10 mouse cellular contexts compared by ENCODE assay signal in the genomic region with DNA sequence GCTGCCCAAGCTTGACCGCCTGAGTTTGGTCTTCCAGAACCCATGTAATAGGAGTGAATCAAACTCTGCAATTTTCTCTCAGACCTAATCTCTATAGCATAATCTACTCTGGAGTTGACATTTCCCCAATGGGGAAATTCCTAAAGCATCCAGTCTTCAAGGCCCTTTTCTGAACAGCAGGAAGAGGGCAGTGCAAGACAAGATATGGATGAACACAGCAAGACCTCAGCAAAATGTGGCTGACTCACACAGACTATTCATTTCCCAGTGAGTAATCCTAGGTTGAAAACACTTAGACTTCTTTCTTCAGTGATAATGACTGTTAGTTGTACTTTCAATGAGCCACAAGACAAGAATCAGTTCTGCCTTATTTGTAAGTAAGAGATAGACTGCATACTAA. TPM values are rescaled to one million over a fixed set of nuclear protein-coding genes. Genes with fewer than 3 reads are reported as not detected.
DNase-seq lines count a peak whose midpoint lies in the region; ATAC-seq lines count a peak whose summit lies in the region.
"Had no signal": no experiment of that assay in that cellular context is flagged by ENCODE, and none has a peak within 500 bp of the region (broad histone marks: within the 10 kb centered on the region; RNA-seq: fewer than 3 reads in every experiment).

No protein-coding gene starts in this region.

- H3K4me2 ChIP-seq in embryonic facial prominence, embryonic 11.5 days (ENCODE audit: low read depth, low read length), result no peak overlapping the region
- H3K4me2 ChIP-seq in neural tube, embryonic 14.5 days (ENCODE audit: low read depth, low read length), result no peak overlapping the region
- H3K4me2 ChIP-seq: heart, embryonic 13.5 days had no signal

- 77% methylated on average over 1 of the region's 1 CpGs for WGBS in embryonic facial prominence, embryonic 11.5 days
- 71% methylated on average over 1 of the region's 1 CpGs for WGBS in embryonic facial prominence, embryonic 10.5 days
- 88% methylated on average over 1 of the region's 1 CpGs for WGBS in neural tube, embryonic 14.5 days

- no peak overlapping the region for H3K9ac ChIP-seq in embryonic facial prominence, embryonic 11.5 days (replicated peaks; ENCODE audit: low read length)
- H3K9ac ChIP-seq in neural tube, embryonic 14.5 days (replicated peaks; ENCODE audit: low read depth, low read length), result no peak overlapping the region
- H3K9ac ChIP-seq: heart, embryonic 13.5 days had no signal

- H3K4me1 ChIP-seq in embryonic facial prominence, embryonic 11.5 days (ENCODE audit: control insufficient read depth, insufficient read depth, low read length), result no peaks in the 10 kb centered on the region
- H3K4me1 ChIP-seq in embryonic facial prominence, embryonic 10.5 days, result no peaks in the 10 kb centered on the region
- no peaks in the 10 kb centered on the region for H3K4me1 ChIP-seq in neural tube, embryonic 14.5 days (ENCODE audit: control insufficient read depth, insufficient read depth, low read length)
- H3K4me1 ChIP-seq: heart, embryonic 13.5 days had no signal

- ATAC-seq in embryonic facial prominence, embryonic 11.5 days (replicated peaks; ENCODE audit: insufficient number of reproducible peaks, low FRiP score, low TSS enrichment, low read depth), result no peak
- ATAC-seq in neural tube, embryonic 14.5 days (ENCODE audit: low read depth), result peak; percentile 49; the same call in 1 of the 2 replicates

- DNase-seq in embryonic facial prominence, embryonic 11.5 days (ENCODE audit: low spot score), result peak; percentile 4
- no peak for DNase-seq in embryonic facial prominence, embryonic 10.5 days (ENCODE audit: low spot score)
- DNase-seq in neural tube, embryonic 10.5 days (ENCODE audit: extremely low spot score, low spot score), result no peak
- peak; percentile 18 to 50 for DNase-seq in cerebellum, postnatal 25 days
- peak; percentile 50 to 57 for DNase-seq in kidney, postnatal 36 days
- peak; percentile 5 for DNase-seq in mesoderm, embryonic 11.5 days (ENCODE audit: low read depth, low spot score)
- no peak for DNase-seq in yolk sac, embryonic 10.5 days (ENCODE audit: low spot score)

- no peak overlapping the region for H3K27ac ChIP-seq in embryonic facial prominence, embryonic 11.5 days (replicated peaks; ENCODE audit: low read depth, low read length)
- no peak overlapping the region for H3K27ac ChIP-seq in embryonic facial prominence, embryonic 10.5 days (replicated peaks)
- no peak overlapping the region for H3K27ac ChIP-seq in neural tube, embryonic 14.5 days (ENCODE audit: low read depth, low read length)
- H3K27ac ChIP-seq: heart, embryonic 13.5 days had no signal

- no peaks in the 10 kb centered on the region for H3K36me3 ChIP-seq in embryonic facial prominence, embryonic 11.5 days (replicated peaks; ENCODE audit: control insufficient read depth, insufficient read depth, low read depth, low read length)
- no peaks in the 10 kb centered on the region for H3K36me3 ChIP-seq in embryonic facial prominence, embryonic 10.5 days (replicated peaks)
- no peaks in the 10 kb centered on the region for H3K36me3 ChIP-seq in neural tube, embryonic 14.5 days (ENCODE audit: control insufficient read depth, insufficient read depth, low read length)
- H3K36me3 ChIP-seq: G1E; heart, embryonic 13.5 days had no signal

- no peaks in the 10 kb centered on the region for H3K9me3 ChIP-seq in embryonic facial prominence, embryonic 11.5 days (replicated peaks; ENCODE audit: control insufficient read depth, low read length)
- no peaks in the 10 kb centered on the region for H3K9me3 ChIP-seq in embryonic facial prominence, embryonic 10.5 days
- H3K9me3 ChIP-seq in neural tube, embryonic 14.5 days (ENCODE audit: control insufficient read depth, low read length), result no peaks in the 10 kb centered on the region
- H3K9me3 ChIP-seq: G1E; heart, embryonic 13.5 days had no signal

- no peaks in the 10 kb centered on the region for H3K27me3 ChIP-seq in embryonic facial prominence, embryonic 11.5 days (ENCODE audit: control insufficient read depth, insufficient read depth, low read length)
- H3K27me3 ChIP-seq in embryonic facial prominence, embryonic 10.5 days (replicated peaks; ENCODE audit: low read depth, poor library complexity, severe bottlenecking), result no peaks in the 10 kb centered on the region
- H3K27me3 ChIP-seq in neural tube, embryonic 14.5 days (ENCODE audit: control insufficient read depth, insufficient read depth, low read length), result no peaks in the 10 kb centered on the region
- H3K27me3 ChIP-seq: heart, embryonic 13.5 days had no signal

- H3K4me3 ChIP-seq in embryonic facial prominence, embryonic 11.5 days (ENCODE audit: low read depth, low read length), result no peak overlapping the region
- no peak overlapping the region for H3K4me3 ChIP-seq in embryonic facial prominence, embryonic 10.5 days
- no peak overlapping the region for H3K4me3 ChIP-seq in neural tube, embryonic 14.5 days (ENCODE audit: low read depth, low read length)
- H3K4me3 ChIP-seq: heart, embryonic 13.5 days had no signal

RNA-seq across cellular contexts. Expression of a gene that starts 26.7 kb away (rescaled TPM):
- polyA plus RNA-seq in embryonic facial prominence, embryonic 11.5 days (2014; fragmentation: Nextera tagmentation; extraction: Ambion mirVana), result 7.6 and 8.5 TPM in 2 replicates
- 5.1 and 5.3 TPM in 2 replicates for polyA plus RNA-seq in embryonic facial prominence, embryonic 10.5 days (2016; fragmentation: Nextera tagmentation; extraction: Ambion mirVana)
- polyA plus RNA-seq in neural tube, embryonic 14.5 days (2014; fragmentation: Nextera tagmentation; extraction: Ambion mirVana), result 35.8 and 40.0 TPM in 2 replicates

Comparison
In these comparisons a context has a peak if more than half of its experiments do, and no peak if none do; other contexts are left out.
1. DNase-seq: peak in embryonic facial prominence, embryonic 11.5 days (single experiment), cerebellum, postnatal 25 days (2 of 2), kidney, postnatal 36 days (2 of 2) and mesoderm, embryonic 11.5 days (single experiment); none in embryonic facial prominence, embryonic 10.5 days (single experiment), neural tube, embryonic 10.5 days (single experiment) and yolk sac, embryonic 10.5 days (single experiment).